Comparison of ENCODE assay signal across 26 mouse cellular contexts in genomic region chr13:10352141-10352540, GRCm38 (mm10). TPM values are rescaled to one million over a fixed set of nuclear protein-coding genes. Genes with fewer than 3 reads are reported as not detected.
"Had no signal": no experiment of that assay in that cellular context is flagged by ENCODE, and none has a peak within 500 bp of the region (broad histone marks: within the 10 kb centered on the region; RNA-seq: fewer than 3 reads in every experiment).

No protein-coding gene starts in this region.

- DNase-seq: layer of hippocampus, postnatal 36 days; liver; lung, adult 18-20 months; lung, postnatal 10 days; lung, postnatal 36 days; right cerebral cortex, adult 18-20 months; right cerebral cortex, postnatal 14 days; right cerebral cortex, postnatal 4 days; thymus, adult 2 months; thymus, postnatal 14 days; thymus, postnatal 4 days had no signal

- H3K36me3 ChIP-seq: limb, embryonic 10.5 days; limb, embryonic 13.5 days; liver, embryonic 12.5 days; liver, embryonic 15.5 days; lung, embryonic 15.5 days; midbrain, embryonic 10.5 days; midbrain, embryonic 13.5 days; neural tube, embryonic 13.5 days had no signal

- H3K27me3 ChIP-seq: liver, embryonic 12.5 days; liver, embryonic 15.5 days; lung, embryonic 15.5 days; megakaryocyte, embryonic 14.5 days; midbrain, embryonic 13.5 days; neural tube, embryonic 13.5 days had no signal

- H3K9ac ChIP-seq: limb, embryonic 13.5 days; liver, embryonic 12.5 days; liver, embryonic 15.5 days; lung, embryonic 15.5 days; midbrain, embryonic 13.5 days; neural tube, embryonic 13.5 days had no signal

- H3K4me2 ChIP-seq: limb, embryonic 13.5 days; liver, embryonic 12.5 days; liver, embryonic 15.5 days; lung, embryonic 15.5 days; midbrain, embryonic 13.5 days; neural tube, embryonic 13.5 days had no signal

- H3K4me1 ChIP-seq: limb, embryonic 10.5 days; limb, embryonic 13.5 days; liver, embryonic 12.5 days; liver, embryonic 15.5 days; lung, embryonic 15.5 days; megakaryocyte, embryonic 14.5 days; midbrain, embryonic 10.5 days; midbrain, embryonic 13.5 days; neural tube, embryonic 13.5 days had no signal

- ATAC-seq: inflammation-experienced regulatory T-cells, adult 6 months; intestine, postnatal 0 days; liver, embryonic 12.5 days; midbrain, embryonic 13.5 days; midbrain, embryonic 16.5 days had no signal

- H3K4me3 ChIP-seq: left cerebral cortex, adult 2 months; limb, embryonic 10.5 days; limb, embryonic 13.5 days; liver, embryonic 12.5 days; liver, embryonic 15.5 days; lung, embryonic 15.5 days; megakaryocyte, embryonic 14.5 days; midbrain, embryonic 10.5 days; midbrain, embryonic 13.5 days; myocyte; neural tube, embryonic 13.5 days had no signal

- H3K27ac ChIP-seq: left cerebral cortex, adult 2 months; limb, embryonic 10.5 days; limb, embryonic 13.5 days; liver, embryonic 12.5 days; liver, embryonic 15.5 days; lung, embryonic 15.5 days; midbrain, embryonic 10.5 days; midbrain, embryonic 13.5 days; neural tube, embryonic 13.5 days; stomach, postnatal 0 days had no signal

- H3K9me3 ChIP-seq: limb, embryonic 10.5 days; limb, embryonic 13.5 days; liver, embryonic 12.5 days; liver, embryonic 15.5 days; lung, embryonic 15.5 days; megakaryocyte, embryonic 14.5 days; midbrain, embryonic 10.5 days; midbrain, embryonic 13.5 days; neural tube, embryonic 13.5 days had no signal

RNA-seq across cellular contexts. Expression of gene Chrm3, which starts 8.5 kb away (rescaled TPM):
- polyA plus RNA-seq: limb, embryonic 10.5 days; liver, embryonic 15.5 days; myocyte had no signal
